Mouse (Mus musculus) heart, embryonic 10.5 days (tissue): ENCODE measurements around the gene Smyd2. TPM values are rescaled to one million over a fixed set of nuclear protein-coding genes. Genes with fewer than 3 reads are reported as not detected.

Source experiments
- DNase-seq: peaks from one replicate; pipeline ENCODE4 v3.0.0-alpha.2; 2017; ENCODE audit warnings: low spot score
- H3K27ac ChIP-seq: fragments of 300-500 bp; sonication (generic); 2 replicates; pipeline ENCODE4 v1.5.1; 2016; ENCODE audit warnings: mild to moderate bottlenecking
- H3K27me3 ChIP-seq: fragments of 300-500 bp; sonication (generic); 2 replicates; pipeline ENCODE4 v1.6.1; 2016; ENCODE audit warnings: mild to moderate bottlenecking; ENCODE audit not compliant: poor library complexity, insufficient read depth, severe bottlenecking
- H3K36me3 ChIP-seq: fragments of 300-500 bp; sonication (generic); 2 replicates; pipeline ENCODE4 v1.6.1; 2016; ENCODE audit warnings: mild to moderate bottlenecking, moderate library complexity
- H3K4me1 ChIP-seq: fragments of 300-500 bp; sonication (generic); 2 replicates; pipeline ENCODE4 v1.6.1; 2016; ENCODE audit warnings: mild to moderate bottlenecking
- H3K4me3 ChIP-seq: fragments of 300-500 bp; sonication (generic); 2 replicates; pipeline ENCODE4 v1.5.1; 2016; ENCODE audit warnings: mild to moderate bottlenecking, moderate library complexity
- H3K9me3 ChIP-seq: fragments of 300-500 bp; sonication (generic); 2 replicates; pipeline ENCODE4 v1.6.1; 2016; ENCODE audit warnings: mild to moderate bottlenecking, moderate library complexity
- WGBS: fragments of 180-500 bp; shearing (Covaris S2); methylation state at CpG from one replicate; pipeline ENCODE4 v1.1.7; 2016; 5-methylcytosine and 5-hydroxymethylcytosine counted together
- polyA plus RNA-seq: library from polyadenylated mRNA; unstranded; fragments of >200 nt; fragmentation: Nextera tagmentation; extraction: Ambion mirVana; gene quantifications from 2 replicates; pipeline ENCODE4 v1.2.1, GENCODE M21; 2016

The Smyd2 gene
- polyA plus RNA-seq, 1 experiment from 2014 or later, result 129 TPM

DNA sequence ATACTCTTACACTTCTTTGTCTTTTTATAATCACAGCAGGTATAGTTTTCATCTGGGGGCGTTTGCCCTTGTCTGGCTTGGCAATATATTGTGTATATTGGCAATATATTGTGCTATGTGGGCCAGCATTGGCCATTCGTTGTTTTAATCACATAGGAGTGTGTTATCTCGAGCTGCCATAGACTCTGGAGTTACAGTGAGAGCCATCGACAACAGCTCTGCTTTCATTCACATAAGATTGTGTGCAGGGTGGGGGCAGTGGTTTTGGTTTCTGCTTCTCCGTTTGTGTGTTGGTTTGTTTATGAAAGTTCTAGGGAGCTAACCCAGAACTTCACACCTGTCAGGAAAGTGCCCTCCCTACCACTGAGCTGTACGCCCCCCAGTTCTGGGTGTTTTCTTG lies 55.5 kb downstream of the Smyd2 start:
- peak overlapping the region; percentile 90 for H3K27ac ChIP-seq

DNA sequence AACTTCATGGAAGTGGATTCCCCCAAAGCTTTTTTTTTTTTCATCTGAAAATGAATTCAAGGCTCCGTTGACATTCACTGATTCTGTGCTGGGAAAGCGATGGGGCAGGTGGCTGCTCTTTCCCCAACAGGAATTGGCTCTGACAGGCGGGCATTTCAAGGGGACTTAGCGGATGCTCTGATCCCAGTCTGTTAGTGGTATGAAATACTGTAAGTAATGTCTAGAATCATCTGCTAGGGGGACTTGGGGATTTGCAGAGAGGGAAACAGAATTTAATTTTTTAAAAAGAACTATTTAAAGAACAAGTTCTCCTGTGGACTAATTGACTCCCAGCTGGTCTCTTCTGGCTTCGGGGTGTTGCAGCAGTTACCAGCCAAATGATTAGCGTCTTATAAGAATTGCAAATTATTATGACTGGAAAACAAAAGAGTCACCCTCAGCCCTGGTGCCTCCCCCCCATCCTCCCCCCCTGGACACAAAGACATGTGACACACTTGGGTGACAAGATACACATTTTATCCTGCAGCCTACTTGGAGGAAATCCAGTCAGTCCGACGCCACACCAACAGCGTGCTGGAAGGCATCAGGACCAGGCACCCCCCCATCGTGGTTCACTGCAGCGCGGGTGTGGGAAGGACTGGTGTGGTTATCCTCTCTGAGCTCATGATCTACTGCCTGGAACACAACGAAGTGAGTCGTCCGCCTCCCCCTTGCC lies 57.2 kb downstream of the Smyd2 start:
- no peak for DNase-seq
- WGBS, result 87% methylated on average over 15 of the region's 15 CpGs
- H3K27me3 ChIP-seq, result no peaks in the 10 kb centered on the region
- peaks cover 45% of the 10 kb centered on the region; the same call in 1 of the 2 replicates for H3K36me3 ChIP-seq
- H3K4me3 ChIP-seq, result no peak overlapping the region
- peaks cover 44% of the 10 kb centered on the region for H3K4me1 ChIP-seq
- H3K9me3 ChIP-seq, result no peaks in the 10 kb centered on the region
- 0 out of 2 replicates have a peak overlapping the region, but pooled peaks have one; percentile 42 for H3K27ac ChIP-seq

More for the DNA sequence above, 55.5 kb downstream of the Smyd2 start:
- no peaks in the 10 kb centered on the region for H3K9me3 ChIP-seq
- peaks cover 46% of the 10 kb centered on the region for H3K36me3 ChIP-seq
- no peaks in the 10 kb centered on the region for H3K27me3 ChIP-seq
- no peak for DNase-seq
- H3K4me3 ChIP-seq, result no peak overlapping the region
- WGBS, result 47% methylated on average over 6 of the region's 6 CpGs
- H3K4me1 ChIP-seq, result peaks cover 33% of the 10 kb centered on the region

DNA sequence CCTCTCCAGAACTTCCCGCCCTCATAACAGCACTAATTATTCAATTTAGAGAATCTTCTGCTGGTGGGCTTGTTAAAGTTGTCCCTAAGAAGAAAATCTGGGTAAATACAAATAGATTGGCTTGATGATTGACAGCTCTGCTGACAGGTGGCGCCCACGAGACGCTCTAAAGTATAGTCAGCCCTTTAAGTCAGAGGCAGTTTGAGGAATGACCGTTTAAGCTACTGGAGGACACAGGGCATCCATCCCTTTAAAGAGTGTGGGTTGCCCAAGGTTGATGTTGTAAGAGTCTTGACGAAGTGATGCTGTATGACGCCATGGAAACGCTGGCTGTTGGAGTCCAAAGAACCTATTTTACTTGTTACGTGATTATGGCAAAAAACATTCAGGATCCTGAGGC lies 57.9 kb downstream of the Smyd2 start:
- no peak overlapping the region for H3K27ac ChIP-seq
- DNase-seq, result no peak
- peaks cover 44% of the 10 kb centered on the region for H3K4me1 ChIP-seq
- peaks cover 40% of the 10 kb centered on the region; the same call in 1 of the 2 replicates for H3K36me3 ChIP-seq
- no peaks in the 10 kb centered on the region for H3K9me3 ChIP-seq
- 73% methylated on average over 9 of the region's 9 CpGs for WGBS
- H3K4me3 ChIP-seq, result no peak overlapping the region
- H3K27me3 ChIP-seq, result no peaks in the 10 kb centered on the region

DNA sequence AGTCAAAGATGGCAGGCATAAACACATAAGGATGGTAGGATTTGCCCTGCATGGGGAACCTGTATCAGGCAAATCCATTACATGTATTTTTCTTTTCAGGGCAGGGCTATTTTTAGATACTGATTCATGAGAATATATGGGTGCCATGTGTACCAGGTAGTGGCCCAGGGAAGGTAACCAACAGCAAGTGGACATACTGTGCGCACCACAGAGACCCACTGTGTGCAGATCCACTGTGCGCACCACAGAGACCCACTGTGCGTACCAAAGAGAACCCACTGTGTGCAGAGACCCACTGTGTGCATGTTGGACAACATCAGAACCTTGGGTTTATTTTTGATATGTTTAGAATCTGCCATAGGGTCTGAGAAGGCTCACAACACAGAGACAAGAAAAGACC lies 58.4 kb downstream of the Smyd2 start:
- no peak overlapping the region for H3K27ac ChIP-seq
- WGBS, result 88% methylated on average over 3 of the region's 3 CpGs
- peaks cover 44% of the 10 kb centered on the region for H3K4me1 ChIP-seq
- peaks cover 42% of the 10 kb centered on the region; the same call in 1 of the 2 replicates for H3K36me3 ChIP-seq
- no peak overlapping the region for H3K4me3 ChIP-seq
- no peaks in the 10 kb centered on the region for H3K27me3 ChIP-seq
- H3K9me3 ChIP-seq, result no peaks in the 10 kb centered on the region
- no peak for DNase-seq

GRCm38 (mm10) chr1:189860942-189861315 lies 61.2 kb downstream of the Smyd2 start:
- H3K4me3 ChIP-seq, result no peak overlapping the region
- peaks cover 59% of the 10 kb centered on the region for H3K36me3 ChIP-seq
- H3K27ac ChIP-seq, result peak overlapping the region; percentile 64; the same call in 1 of the 2 replicates
- peaks cover 19% of the 10 kb centered on the region for H3K4me1 ChIP-seq
- DNase-seq, result no peak
- no peaks in the 10 kb centered on the region for H3K9me3 ChIP-seq
- no peaks in the 10 kb centered on the region for H3K27me3 ChIP-seq
- WGBS, result 51% methylated on average over 12 of the region's 12 CpGs

- Histone ChIP-seq H3K4me3 (no peak overlapping the region), H3K27me3 (no peaks in the 10 kb centered on the region), H3K4me1 (peaks cover 19% of the 10 kb centered on the region), H3K36me3 (peaks cover 53% of the 10 kb centered on the region), H3K27ac (peak overlapping the region; percentile 64; the same call in 1 of the 2 replicates), H3K9me3 (no peaks in the 10 kb centered on the region)
- 84% methylated on average over 17 of the region's 17 CpGs for WGBS
- no peak for DNase-seq
Observed at GRCm38 (mm10) chr1:189860112-189860941, 61.8 kb downstream of the Smyd2 start.

GRCm38 (mm10) chr1:189858377-189858776 lies 63.8 kb downstream of the Smyd2 start:
- Histone ChIP-seq H3K9me3 (no peaks in the 10 kb centered on the region), H3K27ac (no peak overlapping the region), H3K36me3 (peaks cover 58% of the 10 kb centered on the region), H3K4me3 (no peak overlapping the region), H3K4me1 (peaks cover 19% of the 10 kb centered on the region), H3K27me3 (no peaks in the 10 kb centered on the region)
- 87% methylated on average over 6 of the region's 6 CpGs for WGBS
- DNase-seq, result no peak

- Histone ChIP-seq H3K27me3 (no peaks in the 10 kb centered on the region), H3K27ac (no peak overlapping the region), H3K9me3 (no peaks in the 10 kb centered on the region), H3K4me3 (no peak overlapping the region), H3K36me3 (peaks cover 69% of the 10 kb centered on the region), H3K4me1 (peaks cover 4% of the 10 kb centered on the region; the same call in 1 of the 2 replicates)
- 92% methylated on average over 5 of the region's 5 CpGs for WGBS
- DNase-seq, result no peak
Observed at GRCm38 (mm10) chr1:189855739-189856138, 66.4 kb downstream of the Smyd2 start.

DNA sequence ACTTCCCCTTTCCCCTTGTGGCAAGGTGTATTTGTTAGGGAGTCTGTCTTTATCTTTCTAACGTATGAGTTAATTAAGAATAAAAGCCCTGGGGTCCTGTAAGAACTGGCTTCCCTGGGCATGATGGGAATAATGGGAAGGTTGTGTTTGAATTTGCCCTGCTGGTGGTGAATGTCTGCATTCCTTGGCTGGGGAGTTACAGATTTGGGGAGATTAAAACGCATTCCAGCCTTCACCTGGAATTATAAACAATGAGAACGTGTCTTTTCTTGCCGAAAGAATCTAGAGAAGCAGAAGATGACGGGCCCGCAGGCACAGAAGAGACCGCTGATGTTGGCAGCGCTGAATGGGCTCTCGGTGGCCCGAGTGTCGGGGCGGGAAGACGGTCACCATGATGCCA lies 67.5 kb downstream of the Smyd2 start:
- Histone ChIP-seq H3K27me3 (no peaks in the 10 kb centered on the region), H3K4me3 (no peak overlapping the region), H3K27ac (no peak overlapping the region), H3K4me1 (peaks cover 2% of the 10 kb centered on the region; the same call in 1 of the 2 replicates), H3K9me3 (no peaks in the 10 kb centered on the region), H3K36me3 (peaks cover 73% of the 10 kb centered on the region)
- no peak for DNase-seq
- WGBS, result 88% methylated on average over 13 of the region's 13 CpGs

DNA sequence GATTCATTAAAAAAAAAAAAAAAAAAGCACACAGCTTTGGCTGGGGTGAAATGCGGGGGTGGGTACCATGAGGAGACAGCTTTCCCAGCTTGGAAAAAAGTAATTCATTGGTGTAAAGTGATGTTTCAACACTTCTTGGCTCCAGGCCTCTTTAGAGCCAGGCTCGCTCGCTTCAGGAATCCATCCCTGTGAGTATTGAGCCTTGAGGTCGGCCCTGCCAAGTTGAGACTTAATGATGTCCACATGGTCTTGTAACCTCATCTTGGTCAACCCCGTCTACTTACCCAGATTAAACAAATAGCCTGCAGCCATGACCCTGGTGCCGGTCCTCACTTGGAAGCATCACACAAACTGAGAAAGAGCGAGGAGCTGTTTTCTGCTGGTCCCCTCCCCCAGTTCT lies 69.7 kb downstream of the Smyd2 start:
- no peak for DNase-seq
- H3K4me1 ChIP-seq, result peaks cover 6% of the 10 kb centered on the region; the same call in 1 of the 2 replicates
- H3K9me3 ChIP-seq, result no peaks in the 10 kb centered on the region
- no peaks in the 10 kb centered on the region for H3K27me3 ChIP-seq
- 86% methylated on average over 7 of the region's 7 CpGs for WGBS
- no peak overlapping the region for H3K27ac ChIP-seq
- no peak overlapping the region for H3K4me3 ChIP-seq
- peaks cover 78% of the 10 kb centered on the region for H3K36me3 ChIP-seq

GRCm38 (mm10) chr1:189852051-189852450 lies 70.1 kb downstream of the Smyd2 start:
- Histone ChIP-seq H3K27ac (no peak overlapping the region), H3K4me1 (peaks cover 6% of the 10 kb centered on the region; the same call in 1 of the 2 replicates), H3K27me3 (no peaks in the 10 kb centered on the region), H3K9me3 (no peaks in the 10 kb centered on the region), H3K36me3 (peaks cover 78% of the 10 kb centered on the region), H3K4me3 (no peak overlapping the region)
- DNase-seq, result no peak
- WGBS, result 89% methylated on average over 5 of the region's 5 CpGs

DNA sequence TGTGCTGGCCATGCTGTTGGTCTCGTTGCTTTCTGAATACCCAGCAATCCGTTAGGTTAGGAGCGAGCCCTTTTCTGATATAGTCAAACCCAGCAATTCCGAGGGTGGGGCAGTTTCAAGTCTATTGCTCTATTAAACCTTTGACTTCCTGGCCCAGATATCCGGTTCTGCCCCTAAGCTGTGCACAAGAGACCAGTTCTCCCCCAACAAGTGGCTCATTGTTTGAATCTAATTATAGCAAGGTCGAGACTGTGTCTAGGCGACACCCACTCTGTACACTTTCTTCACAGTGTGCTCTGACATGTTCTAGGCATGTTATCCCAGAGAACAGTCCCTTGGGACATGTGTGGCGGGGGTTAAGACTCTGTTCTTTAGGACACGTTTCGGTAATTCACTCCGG lies 72.6 kb downstream of the Smyd2 start:
- DNase-seq, result no peak
- H3K4me1 ChIP-seq, result peaks cover 6% of the 10 kb centered on the region; the same call in 1 of the 2 replicates
- WGBS, result 72% methylated on average over 11 of the region's 11 CpGs
- no peaks in the 10 kb centered on the region for H3K27me3 ChIP-seq
- no peak overlapping the region for H3K4me3 ChIP-seq
- peaks cover 77% of the 10 kb centered on the region for H3K36me3 ChIP-seq
- H3K9me3 ChIP-seq, result no peaks in the 10 kb centered on the region
- peak overlapping the region; percentile 16; the same call in 1 of the 2 replicates for H3K27ac ChIP-seq

- H3K27me3 ChIP-seq, result no peaks in the 10 kb centered on the region
- H3K36me3 ChIP-seq, result peaks cover 80% of the 10 kb centered on the region
- no peak overlapping the region for H3K4me3 ChIP-seq
- H3K27ac ChIP-seq, result no peak overlapping the region
- H3K4me1 ChIP-seq, result peaks cover 6% of the 10 kb centered on the region; the same call in 1 of the 2 replicates
- H3K9me3 ChIP-seq, result no peaks in the 10 kb centered on the region
- 67% methylated on average over 2 of the region's 2 CpGs for WGBS
- no peak for DNase-seq
Observed at GRCm38 (mm10) chr1:189846319-189846718, 75.8 kb downstream of the Smyd2 start.
